Comparison of ENCODE assay signal across 9 mouse cellular contexts in the genomic region with DNA sequence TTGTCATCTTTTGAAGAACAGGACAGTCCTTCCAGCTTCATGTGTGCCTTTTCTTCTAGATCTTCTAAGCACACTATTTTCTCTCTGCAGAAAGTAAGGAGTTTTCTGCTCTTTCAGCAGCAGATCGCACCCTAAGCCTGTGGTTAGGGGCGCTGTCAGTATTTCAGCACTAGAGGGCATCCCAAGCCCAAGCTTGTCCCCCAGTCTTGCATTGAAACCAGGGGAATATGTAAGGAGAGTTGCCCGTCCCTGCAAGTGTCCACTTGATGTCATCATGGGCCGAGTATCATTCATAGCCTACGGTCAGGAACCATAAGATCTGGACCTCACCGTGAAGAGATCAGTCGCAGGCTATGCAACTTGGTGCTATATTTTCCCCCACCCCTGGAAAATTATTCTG. TPM values are rescaled to one million over a fixed set of nuclear protein-coding genes. Genes with fewer than 3 reads are reported as not detected.
A peak's percentile ranks its signal among the peaks of the same experiment; 100 is the strongest.
DNase-seq lines count a peak whose midpoint lies in the region; ATAC-seq and TF ChIP-seq lines count a peak whose summit lies in the region.
"Had no signal": no experiment of that assay in that cellular context is flagged by ENCODE, and none has a peak within 500 bp of the region (broad histone marks: within the 10 kb centered on the region; RNA-seq: fewer than 3 reads in every experiment).

No protein-coding gene starts in this region.

- WGBS in hindbrain, embryonic 11.5 days: 50% methylated on average over 7 of the region's 7 CpGs
- 46% methylated on average over 7 of the region's 7 CpGs for WGBS in hindbrain, embryonic 13.5 days
- WGBS in limb, embryonic 14.5 days: 51% methylated on average over 7 of the region's 7 CpGs

- H3K36me3 ChIP-seq in hindbrain, embryonic 11.5 days (ENCODE audit: control insufficient read depth, insufficient read depth, low read length): no peaks in the 10 kb centered on the region
- no peaks in the 10 kb centered on the region for H3K36me3 ChIP-seq in hindbrain, embryonic 13.5 days
- no peaks in the 10 kb centered on the region for H3K36me3 ChIP-seq in limb, embryonic 14.5 days (ENCODE audit: control insufficient read depth, insufficient read depth, low read length)
- H3K36me3 ChIP-seq: limb, embryonic 13.5 days had no signal

- no peak overlapping the region for H3K9ac ChIP-seq in hindbrain, embryonic 11.5 days (ENCODE audit: low read depth, low read length)
- H3K9ac ChIP-seq in hindbrain, embryonic 13.5 days: no peak overlapping the region
- no peak overlapping the region for H3K9ac ChIP-seq in limb, embryonic 14.5 days (ENCODE audit: low read depth, low read length, severe bottlenecking)
- H3K9ac ChIP-seq: limb, embryonic 13.5 days had no signal

- no peak overlapping the region for H3K27ac ChIP-seq in hindbrain, embryonic 11.5 days (ENCODE audit: low read depth, low read length)
- no peak overlapping the region for H3K27ac ChIP-seq in hindbrain, embryonic 13.5 days
- H3K27ac ChIP-seq in limb, embryonic 14.5 days (replicated peaks; ENCODE audit: low read depth, low read length): no peak overlapping the region
- H3K27ac ChIP-seq: limb, embryonic 13.5 days had no signal

- no peaks in the 10 kb centered on the region for H3K4me1 ChIP-seq in hindbrain, embryonic 11.5 days (replicated peaks; ENCODE audit: control insufficient read depth, insufficient read depth, low read length)
- no peaks in the 10 kb centered on the region for H3K4me1 ChIP-seq in hindbrain, embryonic 13.5 days (replicated peaks)
- H3K4me1 ChIP-seq in limb, embryonic 14.5 days (ENCODE audit: control insufficient read depth, insufficient read depth, low read length): no peaks in the 10 kb centered on the region
- H3K4me1 ChIP-seq: limb, embryonic 13.5 days had no signal

- no peak overlapping the region for H3K4me2 ChIP-seq in hindbrain, embryonic 11.5 days (replicated peaks; ENCODE audit: low read depth, low read length)
- no peak overlapping the region for H3K4me2 ChIP-seq in hindbrain, embryonic 13.5 days
- no peak overlapping the region for H3K4me2 ChIP-seq in limb, embryonic 14.5 days (replicated peaks; ENCODE audit: low read depth, low read length, severe bottlenecking)
- H3K4me2 ChIP-seq: limb, embryonic 13.5 days had no signal

- DNase-seq in hindbrain, embryonic 11.5 days (ENCODE audit: low spot score): peak; percentile 46
- peak; percentile 34 for DNase-seq in ES-CJ7 (ENCODE audit: low read depth, low spot score)
- peak; percentile 46 for DNase-seq in embryo, embryonic 9.5 days (ENCODE audit: extremely low spot score)
- peak; percentile 32 for DNase-seq in limb, embryonic 14.5 days (ENCODE audit: low spot score)
- peak; percentile 62 for DNase-seq in testis, postnatal 10 days (ENCODE audit: low spot score)
- DNase-seq in right cerebral cortex, postnatal 25 days: no peak
- no peak for DNase-seq in adipocyte (ENCODE audit: low spot score)

- no peaks in the 10 kb centered on the region for H3K9me3 ChIP-seq in hindbrain, embryonic 11.5 days (ENCODE audit: control insufficient read depth, low read length)
- H3K9me3 ChIP-seq in hindbrain, embryonic 13.5 days: no peaks in the 10 kb centered on the region
- no peaks in the 10 kb centered on the region for H3K9me3 ChIP-seq in limb, embryonic 14.5 days (ENCODE audit: control insufficient read depth, low read length)
- H3K9me3 ChIP-seq: limb, embryonic 13.5 days had no signal

- H3K27me3 ChIP-seq in hindbrain, embryonic 11.5 days (ENCODE audit: control insufficient read depth, insufficient read depth, low read length): peaks cover 4% of the 10 kb centered on the region; the same call in 1 of the 2 replicates
- peaks cover 25% of the 10 kb centered on the region for H3K27me3 ChIP-seq in hindbrain, embryonic 13.5 days
- no peaks in the 10 kb centered on the region for H3K27me3 ChIP-seq in limb, embryonic 14.5 days (ENCODE audit: control insufficient read depth, insufficient read depth, low read length)
- H3K27me3 ChIP-seq: limb, embryonic 13.5 days had no signal

- no peak for ATAC-seq in hindbrain, embryonic 11.5 days (ENCODE audit: low FRiP score)
- ATAC-seq in hindbrain, embryonic 13.5 days (ENCODE audit: low FRiP score): no peak
- no peak for ATAC-seq in limb, embryonic 14.5 days (ENCODE audit: low FRiP score, low read depth)

- no peak for TF ChIP-seq POLR2A in limb, embryonic 14.5 days (IDR thresholded peaks at IDR 0.05; ENCODE audit: borderline replicate concordance, extremely low read depth, insufficient read depth, insufficient read length)

- no peak overlapping the region for H3K4me3 ChIP-seq in hindbrain, embryonic 11.5 days (ENCODE audit: low read depth, low read length)
- H3K4me3 ChIP-seq in hindbrain, embryonic 13.5 days: no peak overlapping the region
- no peak overlapping the region for H3K4me3 ChIP-seq in limb, embryonic 14.5 days (replicated peaks; ENCODE audit: low read length)
- H3K4me3 ChIP-seq: limb, embryonic 13.5 days had no signal

RNA-seq across cellular contexts. Expression of gene Rbp1, which starts 4.8 kb away (rescaled TPM):
- polyA plus RNA-seq in hindbrain, embryonic 11.5 days (2014; fragmentation: Nextera tagmentation; extraction: Ambion mirVana): 48.7 and 57.8 TPM in 2 replicates
- 66.7 and 67.4 TPM in 2 replicates for polyA plus RNA-seq in hindbrain, embryonic 13.5 days (2015; fragmentation: Nextera tagmentation; extraction: Ambion mirVana)
- polyA plus RNA-seq in limb, embryonic 14.5 days (2012; rRNA removed): 39.4 and 49.9 TPM in 2 replicates
- polyA plus RNA-seq in limb, embryonic 14.5 days (2014; fragmentation: Nextera tagmentation; extraction: Ambion mirVana): 47.5 and 56.4 TPM in 2 replicates

Comparison
In these comparisons a context has a peak if more than half of its experiments do, and no peak if none do; other contexts are left out.
1. DNase-seq: peak in hindbrain, embryonic 11.5 days (single experiment), ES-CJ7 (single experiment), embryo, embryonic 9.5 days (single experiment), limb, embryonic 14.5 days (single experiment) and testis, postnatal 10 days (single experiment); none in right cerebral cortex, postnatal 25 days (single experiment) and adipocyte (single experiment).